Mouse (Mus musculus): ENCODE results near the gene Klhdc7a. TPM values are rescaled to one million over a fixed set of nuclear protein-coding genes. Genes with fewer than 3 reads are reported as not detected.

Klhdc7a gene
- polyA plus RNA-seq, 1 experiment from 2014 or later: 0.03 TPM

DNA sequence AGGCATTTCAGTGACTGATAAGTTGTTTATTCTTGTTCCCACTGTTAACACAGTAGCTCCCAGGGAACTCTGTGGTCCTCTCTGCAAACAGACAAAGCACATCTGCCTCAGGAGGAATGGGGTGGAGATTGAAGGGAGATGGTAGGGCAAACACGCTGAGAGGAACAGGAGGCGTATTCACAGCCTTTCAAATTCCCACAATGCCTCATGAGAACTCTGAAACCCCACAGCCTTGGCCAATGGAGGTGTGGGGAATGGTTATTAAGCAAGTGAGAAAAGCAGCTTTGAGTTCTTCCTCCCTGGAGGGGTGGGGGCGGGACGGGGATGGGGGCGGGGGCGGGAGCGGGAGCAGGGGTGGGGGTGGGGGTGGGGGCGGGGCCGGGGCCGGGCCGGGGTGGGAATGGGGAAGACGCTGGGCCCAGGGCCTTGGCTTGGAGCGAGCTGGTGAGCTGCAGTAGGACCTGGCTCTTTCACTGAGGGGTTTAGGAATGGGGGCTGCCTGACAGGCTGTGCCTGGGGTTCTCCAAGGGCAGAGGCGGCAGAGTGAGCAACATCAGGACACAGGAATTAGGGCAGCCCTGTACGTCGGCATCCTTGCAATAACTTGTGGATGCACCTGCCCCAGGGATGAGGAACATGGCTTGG, 25.4 kb upstream of the Klhdc7a start:
- Histone ChIP-seq H3K27me3 (replicated peaks; ENCODE audit: control insufficient read depth, insufficient read depth, low read length) (no peaks in the 10 kb centered on the region; the same call in 1 of the 2 replicates), H3K36me3 (ENCODE audit: control insufficient read depth, insufficient read depth, low read length) (no peaks in the 10 kb centered on the region), H3K4me1 (replicated peaks; ENCODE audit: control insufficient read depth, insufficient read depth, low read length) (no peaks in the 10 kb centered on the region), H3K27ac (ENCODE audit: low read depth, low read length) (no peak overlapping the region), H3K4me2 (no peak overlapping the region), H3K9me3 (ENCODE audit: control insufficient read depth, low read length) (no peaks in the 10 kb centered on the region), H3K9ac (ENCODE audit: low read depth, low read length) (no peak overlapping the region), H3K4me3 (ENCODE audit: low read depth, low read length) (no peak overlapping the region)
- DNase-seq (ENCODE audit: low spot score) (no peak), ATAC-seq (replicated peaks; ENCODE audit: low FRiP score) (no peak)
- 26% methylated on average over 7 of the region's 16 CpGs for WGBS

DNA sequence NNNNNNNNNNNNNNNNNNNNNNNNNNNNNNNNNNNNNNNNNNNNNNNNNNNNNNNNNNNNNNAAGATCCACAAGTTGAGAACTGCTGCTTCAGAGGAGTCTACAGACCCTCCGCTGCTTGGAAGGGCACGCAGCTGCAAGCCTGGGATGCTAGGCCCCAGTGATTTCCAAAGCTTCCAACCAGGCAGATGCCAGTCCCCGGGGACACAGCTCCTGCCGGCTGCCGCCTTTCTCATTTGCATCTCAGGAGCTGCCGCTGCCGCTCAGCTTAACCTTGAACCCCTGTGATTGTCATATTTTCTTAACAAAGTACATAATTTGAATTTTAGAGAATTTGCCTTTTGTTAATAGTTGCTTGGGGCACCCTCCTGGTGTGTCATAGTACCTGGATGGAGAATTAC, 19.1 kb upstream of the Klhdc7a start:
- no peak overlapping the region for H3K4me2 ChIP-seq

DNA sequence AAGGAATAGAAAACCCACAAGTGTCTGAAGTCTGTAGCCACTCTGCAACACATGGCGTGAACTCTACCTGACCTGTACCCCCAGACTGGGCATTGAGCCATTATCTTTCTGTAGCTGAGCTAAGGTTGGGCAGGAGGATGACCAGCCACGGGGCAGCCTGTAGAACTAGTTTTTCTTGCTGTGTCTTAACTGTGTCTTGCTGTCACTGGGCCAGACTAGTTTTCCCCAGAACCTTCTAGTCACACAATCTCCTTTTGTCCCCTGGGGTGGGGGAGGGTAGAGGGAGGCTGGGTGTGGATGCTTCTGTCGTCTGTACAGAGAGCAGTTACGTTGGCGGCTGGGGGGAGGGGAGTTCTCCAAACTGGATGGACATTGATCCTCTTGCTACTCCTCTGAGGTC, 10.9 kb upstream of the Klhdc7a start:
- no peaks in the 10 kb centered on the region for H3K9me3 ChIP-seq (ENCODE audit: control insufficient read depth, low read length)
- DNase-seq (ENCODE audit: low spot score): no peak
- H3K4me1 ChIP-seq (replicated peaks; ENCODE audit: control insufficient read depth, insufficient read depth, low read length): no peaks in the 10 kb centered on the region
- H3K27ac ChIP-seq (ENCODE audit: low read depth, low read length): no peak overlapping the region
- 43% methylated on average over 5 of the region's 5 CpGs for WGBS
- H3K4me3 ChIP-seq (ENCODE audit: low read depth, low read length): no peak overlapping the region
- H3K4me2 ChIP-seq: no peak overlapping the region
- H3K9ac ChIP-seq (ENCODE audit: low read depth, low read length): no peak overlapping the region
- no peaks in the 10 kb centered on the region; the same call in 1 of the 2 replicates for H3K27me3 ChIP-seq (replicated peaks; ENCODE audit: control insufficient read depth, insufficient read depth, low read length)
- ATAC-seq (replicated peaks; ENCODE audit: low FRiP score): no peak
- H3K36me3 ChIP-seq (ENCODE audit: control insufficient read depth, insufficient read depth, low read length): no peaks in the 10 kb centered on the region

More for the DNA sequence above, 19.1 kb upstream of the Klhdc7a start:
- Histone ChIP-seq H3K9me3 (ENCODE audit: control insufficient read depth, low read length) (no peaks in the 10 kb centered on the region), H3K36me3 (ENCODE audit: control insufficient read depth, insufficient read depth, low read length) (no peaks in the 10 kb centered on the region), H3K27ac (ENCODE audit: low read depth, low read length) (no peak overlapping the region), H3K4me1 (replicated peaks; ENCODE audit: control insufficient read depth, insufficient read depth, low read length) (no peaks in the 10 kb centered on the region), H3K27me3 (replicated peaks; ENCODE audit: control insufficient read depth, insufficient read depth, low read length) (peaks cover 3% of the 10 kb centered on the region; the same call in 1 of the 2 replicates), H3K9ac (ENCODE audit: low read depth, low read length) (no peak overlapping the region), H3K4me3 (ENCODE audit: low read depth, low read length) (no peak overlapping the region)
- ATAC-seq (replicated peaks; ENCODE audit: low FRiP score): no peak
- DNase-seq (ENCODE audit: low spot score): no peak
- WGBS: 35% methylated on average over 7 of the region's 7 CpGs

DNA sequence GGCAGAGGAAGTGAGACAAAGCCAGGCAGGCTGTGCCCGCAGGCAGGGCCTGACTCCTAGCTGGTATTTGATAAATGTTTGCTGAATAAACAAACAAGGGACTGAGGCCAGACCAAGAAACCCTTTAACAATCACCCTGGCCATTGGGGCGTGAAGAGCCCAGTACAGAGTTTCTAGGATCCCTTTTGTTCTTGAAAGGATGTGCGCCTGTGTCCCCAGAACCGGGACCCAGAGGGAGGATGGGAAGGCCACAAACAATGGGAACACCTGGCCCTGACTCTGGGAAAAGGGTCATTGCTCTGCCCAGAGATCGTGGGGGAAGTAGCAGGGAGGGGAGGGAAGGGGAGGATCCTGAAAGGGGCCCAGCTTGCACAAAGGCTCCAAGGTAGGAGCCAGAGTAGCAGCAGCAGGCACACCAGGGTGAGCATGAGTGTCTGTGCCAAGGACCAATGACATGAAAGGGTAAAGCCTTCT, 9.5 kb upstream of the Klhdc7a start:
- Histone ChIP-seq H3K36me3 (ENCODE audit: control insufficient read depth, insufficient read depth, low read length) (no peaks in the 10 kb centered on the region), H3K27me3 (replicated peaks; ENCODE audit: control insufficient read depth, insufficient read depth, low read length) (no peaks in the 10 kb centered on the region; the same call in 1 of the 2 replicates), H3K27ac (ENCODE audit: low read depth, low read length) (no peak overlapping the region), H3K4me2 (no peak overlapping the region), H3K4me1 (replicated peaks; ENCODE audit: control insufficient read depth, insufficient read depth, low read length) (no peaks in the 10 kb centered on the region), H3K9ac (ENCODE audit: low read depth, low read length) (no peak overlapping the region), H3K4me3 (ENCODE audit: low read depth, low read length) (no peak overlapping the region), H3K9me3 (ENCODE audit: control insufficient read depth, low read length) (no peaks in the 10 kb centered on the region)
- no peak for DNase-seq (ENCODE audit: low spot score)
- 16% methylated on average over 5 of the region's 5 CpGs for WGBS
- ATAC-seq (replicated peaks; ENCODE audit: low FRiP score): no peak

DNA sequence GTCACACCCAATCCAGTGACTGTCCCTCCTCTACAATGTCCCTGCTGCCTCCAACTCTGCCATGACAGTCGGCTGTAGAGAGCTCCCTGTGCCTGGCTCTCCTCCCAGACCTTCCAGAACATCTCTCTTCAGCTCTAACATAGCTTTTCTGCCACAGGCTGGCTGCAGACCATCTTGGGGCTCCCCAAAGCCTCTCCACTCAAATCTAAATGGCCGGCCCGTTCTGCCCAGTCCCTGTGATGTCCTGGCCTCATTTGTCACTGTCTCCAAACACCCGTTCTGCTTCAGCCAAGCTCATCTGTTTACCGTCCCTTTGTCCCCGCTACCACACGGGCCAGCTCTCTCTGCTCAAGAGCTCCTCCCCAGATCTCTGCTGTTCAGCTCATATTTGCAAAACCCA, 6.7 kb upstream of the Klhdc7a start:
- DNase-seq (ENCODE audit: low spot score) (no peak), ATAC-seq (replicated peaks; ENCODE audit: low FRiP score) (no peak)
- no peaks in the 10 kb centered on the region for H3K36me3 ChIP-seq (ENCODE audit: control insufficient read depth, insufficient read depth, low read length)
- H3K4me2 ChIP-seq: no peak overlapping the region
- no peaks in the 10 kb centered on the region; the same call in 1 of the 2 replicates for H3K27me3 ChIP-seq (replicated peaks; ENCODE audit: control insufficient read depth, insufficient read depth, low read length)
- no peak overlapping the region for H3K27ac ChIP-seq (ENCODE audit: low read depth, low read length)
- no peaks in the 10 kb centered on the region for H3K9me3 ChIP-seq (ENCODE audit: control insufficient read depth, low read length)
- H3K4me3 ChIP-seq (ENCODE audit: low read depth, low read length): no peak overlapping the region
- WGBS: 42% methylated on average over 7 of the region's 7 CpGs
- H3K9ac ChIP-seq (ENCODE audit: low read depth, low read length): no peak overlapping the region
- H3K4me1 ChIP-seq (replicated peaks; ENCODE audit: control insufficient read depth, insufficient read depth, low read length): no peaks in the 10 kb centered on the region

DNA sequence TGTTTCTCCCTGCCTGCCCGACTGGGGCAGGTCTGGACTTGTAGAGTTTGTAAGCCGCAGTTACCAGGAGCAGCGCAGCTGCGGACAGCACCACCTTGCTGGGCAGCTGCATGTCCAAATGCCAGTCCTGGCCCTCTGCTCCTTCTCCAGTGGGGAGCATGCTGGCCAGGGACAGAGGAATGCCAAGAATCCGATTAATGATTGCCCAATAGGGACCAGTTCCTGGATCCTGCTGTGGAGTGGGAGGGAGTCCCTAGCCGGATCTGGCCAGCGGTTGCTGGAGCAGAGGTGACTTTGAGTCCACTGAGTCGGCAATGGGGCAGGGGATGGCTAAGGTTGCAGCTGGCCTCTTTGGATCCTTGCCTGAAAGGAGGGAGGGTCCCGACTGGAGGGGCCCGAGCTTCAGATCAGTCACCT, 343 bp downstream of the Klhdc7a start:
- Histone ChIP-seq H3K27ac (ENCODE audit: low read depth, low read length) (peak overlapping the region; percentile 43; the same call in 1 of the 2 replicates), H3K27me3 (replicated peaks; ENCODE audit: control insufficient read depth, insufficient read depth, low read length) (no peaks in the 10 kb centered on the region), H3K9ac (ENCODE audit: low read depth, low read length) (no peak overlapping the region), H3K4me2 (no peak overlapping the region), H3K9me3 (ENCODE audit: control insufficient read depth, low read length) (no peaks in the 10 kb centered on the region), H3K4me1 (replicated peaks; ENCODE audit: control insufficient read depth, insufficient read depth, low read length) (0 out of 2 replicates have a peak, but pooled peaks cover 2% of the 10 kb centered on the region), H3K4me3 (ENCODE audit: low read depth, low read length) (no peak overlapping the region), H3K36me3 (ENCODE audit: control insufficient read depth, insufficient read depth, low read length) (no peaks in the 10 kb centered on the region)
- DNase-seq (ENCODE audit: low spot score) (peak; percentile 36), ATAC-seq (replicated peaks; ENCODE audit: low FRiP score) (0 out of 2 replicates have a peak, but pooled peaks have one; percentile 20)
- 25% methylated on average over 10 of the region's 10 CpGs for WGBS

DNA sequence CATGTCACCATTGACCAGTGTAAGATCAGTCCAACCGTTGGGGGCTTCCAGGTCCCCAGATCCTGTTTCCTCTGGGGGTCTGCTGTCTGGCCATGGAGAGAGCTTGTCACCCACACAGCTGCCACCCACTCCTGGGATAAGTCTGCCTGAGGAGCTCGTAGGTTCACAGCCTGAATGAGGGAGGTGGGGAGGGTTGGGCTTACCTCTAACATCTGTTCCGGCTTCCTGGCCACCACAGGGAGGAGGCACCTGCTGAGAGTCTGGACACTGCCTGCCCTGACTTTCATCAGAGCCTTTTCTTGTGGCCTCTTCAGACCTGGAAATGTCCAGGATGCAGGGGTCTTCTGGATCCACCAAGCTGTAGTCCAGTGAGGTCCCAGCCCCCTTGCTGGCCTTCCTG, 845 bp downstream of the Klhdc7a start:
- no peak overlapping the region for H3K4me3 ChIP-seq (ENCODE audit: low read depth, low read length)
- 51% methylated on average over 3 of the region's 3 CpGs for WGBS

DNA sequence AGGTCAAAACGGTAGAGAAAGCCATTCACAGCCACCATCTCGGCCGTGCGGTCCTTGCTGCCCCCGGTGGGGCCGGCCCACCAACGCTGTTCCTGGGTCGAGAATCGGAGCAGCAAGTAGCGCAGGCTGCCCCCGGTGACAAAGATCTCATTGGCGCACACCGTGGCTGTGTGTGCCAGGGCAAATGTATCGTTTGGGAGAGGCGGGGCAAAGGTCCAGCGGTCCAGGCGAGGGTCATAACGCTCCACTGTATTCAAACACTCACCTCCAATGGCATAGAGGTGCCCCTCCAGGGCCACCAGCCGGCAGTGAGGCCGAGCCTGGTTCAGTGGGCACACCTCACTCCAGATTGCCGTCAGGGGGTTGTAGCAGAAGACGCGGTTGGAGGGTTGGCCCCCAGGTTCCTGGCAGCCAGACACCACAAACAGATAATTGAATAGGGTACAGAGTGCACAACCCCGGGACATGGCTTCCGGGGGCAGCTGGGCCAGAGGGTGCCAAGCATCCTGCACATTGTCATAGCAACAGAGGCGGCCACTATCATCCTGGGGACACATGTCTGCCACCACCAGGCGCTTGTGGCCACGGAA, 2.1 kb downstream of the Klhdc7a start:
- H3K9ac ChIP-seq (ENCODE audit: low read depth, low read length): no peak overlapping the region
- no peak for DNase-seq (ENCODE audit: low spot score)
- H3K27ac ChIP-seq (ENCODE audit: low read depth, low read length): no peak overlapping the region
- H3K4me1 ChIP-seq (replicated peaks; ENCODE audit: control insufficient read depth, insufficient read depth, low read length): 0 out of 2 replicates have a peak, but pooled peaks cover 2% of the 10 kb centered on the region
- no peaks in the 10 kb centered on the region for H3K27me3 ChIP-seq (replicated peaks; ENCODE audit: control insufficient read depth, insufficient read depth, low read length)
- H3K36me3 ChIP-seq (ENCODE audit: control insufficient read depth, insufficient read depth, low read length): no peaks in the 10 kb centered on the region
- WGBS: 81% methylated on average over 28 of the region's 28 CpGs
- H3K9me3 ChIP-seq (ENCODE audit: control insufficient read depth, low read length): no peaks in the 10 kb centered on the region
- H3K4me3 ChIP-seq (ENCODE audit: low read depth, low read length): no peak overlapping the region
- H3K4me2 ChIP-seq: no peak overlapping the region
- ATAC-seq (replicated peaks; ENCODE audit: low FRiP score): no peak

More for the DNA sequence above, 845 bp downstream of the Klhdc7a start:
- Histone ChIP-seq H3K27ac (ENCODE audit: low read depth, low read length) (no peak overlapping the region), H3K9me3 (ENCODE audit: control insufficient read depth, low read length) (no peaks in the 10 kb centered on the region), H3K9ac (ENCODE audit: low read depth, low read length) (no peak overlapping the region), H3K27me3 (replicated peaks; ENCODE audit: control insufficient read depth, insufficient read depth, low read length) (no peaks in the 10 kb centered on the region), H3K4me2 (no peak overlapping the region), H3K4me1 (replicated peaks; ENCODE audit: control insufficient read depth, insufficient read depth, low read length) (0 out of 2 replicates have a peak, but pooled peaks cover 2% of the 10 kb centered on the region), H3K36me3 (ENCODE audit: control insufficient read depth, insufficient read depth, low read length) (no peaks in the 10 kb centered on the region)
- no peak for ATAC-seq (replicated peaks; ENCODE audit: low FRiP score)
- no peak for DNase-seq (ENCODE audit: low spot score)

DNA sequence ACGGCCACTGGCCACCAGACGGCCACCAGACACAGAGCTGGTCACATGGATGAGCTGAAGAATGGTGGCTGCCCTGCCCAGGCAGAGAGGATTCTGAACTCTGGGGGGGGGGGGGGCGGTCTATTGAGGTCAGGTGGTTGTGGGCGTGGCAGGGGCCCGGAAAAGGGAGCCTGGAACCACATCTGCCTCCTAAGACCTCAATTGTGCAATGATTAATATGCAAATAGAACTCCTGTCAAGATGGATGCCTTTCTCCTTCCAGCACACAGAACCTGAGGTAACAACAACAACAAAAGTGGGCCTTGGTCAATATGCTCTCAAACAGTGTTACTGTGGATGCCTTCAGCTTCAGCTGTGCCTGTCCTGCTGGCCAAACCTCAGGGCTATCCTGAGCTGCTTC, 3.4 kb downstream of the Klhdc7a start:
- Histone ChIP-seq H3K27me3 (replicated peaks; ENCODE audit: control insufficient read depth, insufficient read depth, low read length) (no peaks in the 10 kb centered on the region), H3K9ac (ENCODE audit: low read depth, low read length) (no peak overlapping the region), H3K4me3 (ENCODE audit: low read depth, low read length) (no peak overlapping the region), H3K27ac (ENCODE audit: low read depth, low read length) (no peak overlapping the region), H3K9me3 (ENCODE audit: control insufficient read depth, low read length) (no peaks in the 10 kb centered on the region), H3K4me2 (no peak overlapping the region), H3K4me1 (replicated peaks; ENCODE audit: control insufficient read depth, insufficient read depth, low read length) (0 out of 2 replicates have a peak, but pooled peaks cover 2% of the 10 kb centered on the region), H3K36me3 (ENCODE audit: control insufficient read depth, insufficient read depth, low read length) (no peaks in the 10 kb centered on the region)
- DNase-seq (ENCODE audit: low spot score) (no peak), ATAC-seq (replicated peaks; ENCODE audit: low FRiP score) (no peak)
- WGBS: 77% methylated on average over 4 of the region's 5 CpGs
